Mouse (Mus musculus) gastrocnemius, adult 18-20 months (tissue): ENCODE measurements around the gene Evx1. TPM values are rescaled to one million over a fixed set of nuclear protein-coding genes. Genes with fewer than 3 reads are reported as not detected.
A peak's percentile ranks its signal among the peaks of the same experiment; 100 is the strongest.

Experiments
- DNase-seq: peaks from one replicate; pipeline ENCODE4 v3.0.0; 2021; ENCODE audit warnings: low spot score
- long read RNA-seq, 2 experiments: library from polyadenylated mRNA; stranded (forward); transcript quantifications; one replicate each; pipeline ENCODE4 v2.0.0; 2021
- total RNA-seq, 2 experiments: library from RNA; stranded (reverse); gene quantifications; 2 replicates each; pipeline ENCODE4 v1.2.3; 2021

Gene Evx1
- not detected for total RNA-seq
- long read RNA-seq, experiment 1: 0 reads
- long read RNA-seq, experiment 2: 0 reads

- no peak for DNase-seq
These were observed at the start of gene Evx1 for GRCm38 (mm10) chr6:52313391-52314303. Gene Evx1 (plus strand): TSS chr6:52313498.

DNA sequence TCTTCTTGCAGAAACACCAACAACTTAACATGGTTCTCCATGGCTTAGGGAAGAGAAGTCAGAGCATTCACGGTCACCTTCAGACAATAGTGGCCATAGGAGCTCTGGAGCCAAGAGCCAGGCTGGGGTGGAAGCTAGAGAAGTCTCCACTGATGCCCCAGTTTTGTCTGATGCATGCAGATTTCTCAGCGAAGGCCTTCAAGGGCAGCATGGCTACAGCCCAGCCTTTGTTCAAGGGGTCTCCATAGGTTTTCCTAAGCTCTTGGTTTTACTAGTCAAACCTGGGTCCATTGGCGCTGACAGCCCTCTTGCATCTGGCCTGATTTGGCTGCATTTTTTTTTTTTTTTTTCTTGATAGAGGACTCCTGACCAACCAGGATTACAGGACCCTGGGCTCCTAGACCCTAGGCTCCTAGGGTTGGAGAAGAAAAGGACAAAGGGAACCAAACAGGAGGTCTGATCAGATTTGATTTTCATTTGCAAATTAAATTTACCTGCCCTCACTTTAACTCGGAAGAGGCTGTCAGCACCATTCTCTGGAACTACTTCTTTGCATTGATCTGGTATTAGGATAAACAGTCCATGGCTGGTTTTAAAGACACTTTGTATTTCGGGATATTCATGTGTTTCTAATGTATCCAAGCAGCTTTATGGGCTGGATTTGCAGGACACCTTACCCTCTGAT is 49.0 kb upstream of the Evx1 start:
- DNase-seq: no peak

GRCm38 (mm10) chr6:52265306-52265912 is 47.9 kb upstream of the Evx1 start:
- no peak for DNase-seq

DNA sequence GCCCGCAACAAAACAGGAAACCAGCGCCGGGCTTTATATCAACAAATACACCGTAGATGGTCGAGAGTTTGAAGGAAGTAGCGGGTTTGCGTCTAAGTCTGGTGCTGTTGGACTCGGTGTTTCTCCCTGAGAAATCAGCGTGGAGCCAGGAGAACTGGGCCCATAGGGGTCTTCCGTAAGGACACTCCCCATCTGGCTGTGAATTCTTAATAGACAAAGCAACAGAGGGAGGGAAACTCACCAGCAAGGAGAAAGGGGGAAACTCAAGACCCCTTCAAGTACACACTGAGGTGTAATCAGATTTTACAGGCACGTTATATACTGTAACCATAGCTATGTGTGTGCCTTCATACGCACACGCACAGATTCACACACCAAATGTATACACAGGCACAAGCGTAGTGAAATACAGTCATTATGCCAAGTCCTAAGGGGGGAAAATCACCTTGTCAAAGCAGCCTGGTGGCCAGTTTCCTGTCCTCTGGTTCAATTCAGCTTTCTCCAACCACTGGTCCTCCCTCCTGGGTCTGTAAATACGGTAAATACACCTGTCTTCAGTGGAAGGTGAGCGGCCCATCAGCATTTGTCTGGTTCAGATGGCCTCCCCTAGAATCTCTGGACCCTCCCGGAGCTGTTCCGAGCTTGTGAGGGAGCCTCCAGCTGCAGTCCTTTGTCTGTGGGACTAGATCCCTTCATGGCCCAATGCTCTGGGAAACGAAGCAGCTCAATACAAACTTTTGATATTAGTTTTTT is 47.2 kb upstream of the Evx1 start:
- DNase-seq: no peak

- no peak for DNase-seq
These were observed 46.7 kb upstream of the Evx1 start for GRCm38 (mm10) chr6:52266666-52266985.

DNA sequence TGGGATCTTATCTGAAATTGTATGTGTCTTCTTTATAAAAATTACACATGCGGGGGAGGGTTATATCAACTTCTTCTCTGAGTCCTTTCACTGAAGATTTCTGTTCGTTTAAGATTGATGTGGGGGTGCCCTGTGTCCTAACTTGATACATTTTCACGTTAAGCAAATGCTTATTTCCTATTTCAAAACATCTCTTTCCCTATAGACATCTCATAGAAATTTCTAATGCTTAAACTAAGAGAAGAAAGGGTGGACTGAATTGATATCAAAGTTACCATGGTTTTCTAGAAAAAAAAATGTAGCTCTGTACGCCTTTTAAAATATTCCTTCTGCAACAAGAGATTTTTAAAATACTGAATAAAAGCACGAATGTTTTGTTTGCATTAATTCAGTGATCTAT is 46.1 kb upstream of the Evx1 start:
- no peak for DNase-seq

GRCm38 (mm10) chr6:52267691-52268090 is 45.6 kb upstream of the Evx1 start:
- DNase-seq: no peak

GRCm38 (mm10) chr6:52268341-52268740 is 45.0 kb upstream of the Evx1 start:
- no peak for DNase-seq

DNA sequence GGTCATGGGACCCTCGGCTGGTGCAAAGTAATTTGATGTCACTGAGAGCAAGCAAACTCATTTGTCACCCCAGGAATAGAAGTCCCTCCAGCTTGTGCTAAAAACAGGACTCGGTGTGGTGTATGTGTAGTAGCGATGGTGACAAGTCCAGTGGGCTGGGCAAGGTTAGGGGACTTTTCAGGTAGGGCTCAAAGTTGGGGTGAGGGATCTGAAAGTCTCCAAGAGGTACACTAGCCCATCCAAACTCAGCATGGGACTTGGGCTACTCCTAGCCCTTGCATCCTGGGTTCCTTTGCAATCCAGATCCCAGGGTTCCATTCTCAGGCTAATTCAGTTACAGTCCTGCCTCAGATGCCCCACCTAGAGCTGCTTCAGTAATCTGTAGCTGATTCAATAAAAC is 44.5 kb upstream of the Evx1 start:
- no peak for DNase-seq

GRCm38 (mm10) chr6:52270494-52271480 is 42.5 kb upstream of the Evx1 start:
- peak; percentile 71 for DNase-seq

DNA sequence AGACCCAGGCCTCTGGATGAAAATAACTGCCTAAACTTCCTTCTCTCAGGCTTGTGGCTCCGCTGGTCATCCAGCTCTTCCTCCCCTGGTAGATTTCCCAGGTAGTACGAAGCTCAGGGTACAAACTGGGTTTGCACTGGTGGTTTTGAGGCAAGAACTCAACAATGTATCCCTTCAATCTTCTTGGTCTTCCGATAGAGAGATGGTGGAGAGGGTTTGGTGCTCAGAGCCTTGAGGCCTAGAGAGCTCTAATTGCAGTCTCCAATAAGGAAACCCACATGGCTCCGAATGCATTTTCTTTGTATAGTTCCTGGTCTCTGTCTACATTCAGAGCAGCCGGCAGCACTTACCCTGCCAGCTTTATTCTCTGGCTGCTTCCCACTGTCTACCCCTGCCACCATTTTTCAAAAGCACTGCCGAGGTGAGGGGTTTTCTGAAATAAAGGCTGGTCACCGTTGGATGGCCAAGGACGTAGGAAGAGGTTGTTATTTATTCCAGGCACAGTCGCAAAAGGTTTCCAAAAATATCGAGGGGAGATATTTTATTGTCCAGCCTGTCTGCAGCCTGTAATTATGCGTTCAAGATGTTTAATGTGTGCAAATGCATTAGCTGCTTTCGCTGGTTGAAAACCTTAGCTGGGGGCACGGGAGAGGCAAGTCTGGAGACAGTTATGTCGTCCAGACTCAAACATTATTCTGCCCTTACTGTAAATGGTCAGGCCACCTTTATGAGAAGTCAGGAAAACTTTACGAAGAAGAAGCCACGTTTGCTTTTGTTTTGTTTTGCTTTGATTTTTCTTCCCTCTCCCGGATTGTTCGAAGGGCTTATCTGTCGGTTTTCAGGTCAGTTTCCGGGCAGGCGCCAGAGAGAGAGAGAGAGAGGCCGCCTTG is 40.3 kb upstream of the Evx1 start:
- DNase-seq: no peak

DNA sequence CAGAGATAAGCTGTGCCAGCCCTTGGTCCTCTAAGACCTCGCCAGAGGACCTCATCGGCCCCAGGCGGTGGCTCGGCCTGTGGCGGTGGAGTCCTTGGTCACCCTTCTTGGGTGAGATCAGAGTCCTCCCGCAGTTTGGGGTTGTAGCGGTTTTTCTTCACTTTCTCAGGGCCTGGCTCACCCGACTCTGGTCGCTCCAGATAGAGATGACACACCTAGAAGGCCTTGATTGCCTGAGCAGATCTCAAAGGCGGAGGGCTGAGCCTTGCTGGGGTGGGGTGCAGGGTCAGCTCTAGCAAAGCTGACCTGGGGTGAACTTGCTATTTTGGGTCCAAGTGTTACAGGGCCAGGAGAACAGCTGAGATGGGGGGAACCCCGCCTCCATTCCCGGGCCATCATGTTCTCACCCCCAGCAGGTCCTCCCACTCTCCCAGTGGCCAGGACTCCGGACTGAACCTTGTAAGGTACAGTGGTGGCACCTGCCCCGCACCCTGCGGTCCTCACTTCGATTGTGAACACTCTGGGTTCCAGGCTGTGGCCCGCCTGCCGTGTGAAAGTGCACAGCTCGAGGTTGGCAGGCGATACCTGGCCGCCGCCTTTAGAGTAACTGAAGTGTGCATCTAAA is 39.5 kb upstream of the Evx1 start:
- DNase-seq: no peak

- DNase-seq: no peak
These were observed 38.7 kb upstream of the Evx1 start for GRCm38 (mm10) chr6:52274576-52274975.

GRCm38 (mm10) chr6:52275563-52276280 is 37.6 kb upstream of the Evx1 start:
- no peak for DNase-seq

- no peak for DNase-seq
These were observed 36.9 kb upstream of the Evx1 start for GRCm38 (mm10) chr6:52276382-52276781.

- DNase-seq: no peak
These were observed 36.4 kb upstream of the Evx1 start for GRCm38 (mm10) chr6:52276920-52277319.

DNA sequence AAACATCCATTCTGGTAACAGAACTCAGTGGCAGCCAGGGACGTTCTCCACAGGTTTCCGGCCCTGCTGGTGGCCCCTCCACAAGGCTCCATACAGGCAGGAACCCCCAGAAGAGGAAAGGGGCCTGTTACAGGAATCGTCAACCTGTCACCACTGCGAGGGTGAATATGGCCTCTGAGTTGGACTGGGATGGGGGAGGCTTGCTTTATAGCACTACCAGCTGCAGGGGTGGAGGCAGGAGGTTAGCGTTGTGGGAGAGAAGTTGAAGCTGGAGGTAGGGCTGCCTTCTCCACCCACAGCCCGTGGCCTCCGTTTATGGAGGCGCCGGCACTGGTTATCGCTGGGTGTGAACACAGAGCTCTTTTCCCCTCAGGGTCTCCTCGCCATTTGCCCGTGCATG is 32.2 kb upstream of the Evx1 start:
- DNase-seq: no peak

DNA sequence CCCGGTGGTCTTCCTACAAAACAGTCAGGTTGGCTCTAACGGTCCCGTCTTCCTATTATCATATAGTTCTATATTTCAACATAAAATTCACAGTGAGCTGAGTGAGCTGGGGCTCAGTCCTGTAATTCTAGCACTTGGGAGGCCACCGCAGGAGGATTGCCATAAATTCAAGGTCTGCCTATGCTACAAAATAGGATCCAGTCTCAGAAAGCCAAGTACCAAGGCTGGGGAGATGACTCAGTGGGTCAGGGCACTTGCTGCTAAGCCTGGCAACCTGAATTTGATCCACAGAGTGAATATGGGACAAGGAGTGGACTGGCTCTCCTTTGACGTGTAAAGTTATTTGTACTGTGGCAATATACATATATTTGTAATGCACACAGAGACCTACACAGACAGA is 29.4 kb upstream of the Evx1 start:
- no peak for DNase-seq
